Mouse (Mus musculus) gastrocnemius, postnatal 4 days (tissue): ENCODE data around the gene Mrpl27. TPM values are rescaled to one million over a fixed set of nuclear protein-coding genes. Genes with fewer than 3 reads are reported as not detected.

ENCODE experiments used
- total RNA-seq, 2 experiments: library from RNA; stranded (reverse); gene quantifications; 2 replicates each; pipeline ENCODE4 v1.2.3; 2021

Gene Mrpl27
- total RNA-seq, 2 experiments from 2014 or later = 55.3 to 60.3 TPM

Other genes with a start within 250 kb of the Mrpl27 start
- 10 to 100 TPM; 18.7 to 22.7 TPM for gene Cacna1g, start 179.6 kb upstream of the Mrpl27 start, total RNA-seq
- under 1 TPM in 1 of 2 experiments, not detected in 1; 0.29 TPM for gene Spata20, start 167.6 kb upstream of the Mrpl27 start, total RNA-seq
- gene Epn3, start 153.8 kb upstream of the Mrpl27 start, total RNA-seq = under 1 TPM; 0.47 to 0.49 TPM
- under 1 TPM; 0.26 to 0.59 TPM for gene Mycbpap, start 132.0 kb upstream of the Mrpl27 start, total RNA-seq
- gene Rsad1, start 104.5 kb upstream of the Mrpl27 start, total RNA-seq = 1 to 10 TPM; 4.7 to 6.0 TPM
- 1 to 10 TPM; 1.5 to 2.8 TPM for gene Chad, start 88.7 kb upstream of the Mrpl27 start, total RNA-seq
- gene Acsf2, start 51.9 kb upstream of the Mrpl27 start, total RNA-seq = 10 to 100 TPM; 10.5 to 11.6 TPM
- 10 to 100 TPM; 68.8 to 72.2 TPM for gene Lrrc59, start 24.0 kb upstream of the Mrpl27 start, total RNA-seq
- gene Eme1, start 197 bp downstream of the Mrpl27 start, total RNA-seq = 1 to 10 TPM; 4.3 to 4.5 TPM
- gene Xylt2, start 23.7 kb downstream of the Mrpl27 start, total RNA-seq = 10 to 100 TPM; 17.4 to 18.6 TPM
- not detected for gene Gm11541, start 50.7 kb downstream of the Mrpl27 start, total RNA-seq
- 1 to 10 TPM in 1 of 2 experiments, under 1 TPM in 1; 0.98 to 1.3 TPM for gene Cdc34b, start 88.0 kb downstream of the Mrpl27 start, total RNA-seq
- not detected for gene Tmem92, start 128.9 kb downstream of the Mrpl27 start, total RNA-seq